8 mouse cellular contexts compared by ENCODE assay signal in the genomic region with DNA sequence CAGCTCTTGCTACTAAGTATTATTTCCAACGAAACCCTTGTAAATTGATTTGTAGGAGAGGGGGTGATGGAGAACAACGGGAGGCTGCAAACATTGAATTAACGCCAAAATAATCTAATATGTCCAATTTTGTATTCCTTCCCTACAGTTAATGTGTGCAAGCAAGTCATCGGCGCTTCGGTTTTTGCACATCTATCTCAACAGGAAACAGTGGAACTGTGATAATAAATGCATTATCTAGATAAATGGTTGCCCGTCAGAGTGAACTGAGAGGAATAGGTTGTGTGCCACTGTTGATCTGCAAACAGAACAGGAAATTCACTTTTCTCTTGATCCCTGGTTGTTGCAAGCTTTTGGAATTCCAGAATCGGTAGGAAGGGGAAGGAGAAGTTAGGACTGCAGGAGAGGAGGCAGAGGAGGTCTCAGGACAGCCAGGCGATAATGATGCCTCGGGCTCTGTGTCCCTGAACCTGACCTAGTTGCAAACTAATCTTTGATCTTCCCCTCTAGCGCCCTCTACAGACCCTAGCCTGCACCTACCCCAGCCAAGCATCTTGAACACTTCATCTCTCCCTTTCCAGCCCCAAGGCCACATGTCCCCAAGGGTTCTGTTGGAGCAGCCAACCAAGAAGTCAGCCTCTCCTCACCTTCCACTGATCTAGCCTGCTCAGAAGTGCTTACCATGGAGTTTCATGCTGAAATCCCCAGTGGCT.
A peak's percentile ranks its signal among the peaks of the same experiment; 100 is the strongest.
DNase-seq lines count a peak whose midpoint lies in the region; ATAC-seq and TF ChIP-seq lines count a peak whose summit lies in the region.

No protein-coding gene starts in this region.

- H3K4me3 ChIP-seq in forebrain, postnatal 0 days (ENCODE audit: low read depth, low read length) = no peak overlapping the region
- no peak overlapping the region for H3K4me3 ChIP-seq in forebrain, embryonic 12.5 days (replicated peaks)
- H3K4me3 ChIP-seq in spleen, adult 2 months (ENCODE audit: extremely low read depth, insufficient read depth, insufficient read length) = no peak overlapping the region
- H3K4me3 ChIP-seq in cortical plate, adult 2 months (ENCODE audit: insufficient read depth, low read length) = no peak overlapping the region
- H3K4me3 ChIP-seq in midbrain, embryonic 14.5 days (replicated peaks; ENCODE audit: low read depth, low read length) = no peak overlapping the region
- H3K4me3 ChIP-seq in midbrain, embryonic 10.5 days = no peak overlapping the region

- H3K36me3 ChIP-seq in forebrain, postnatal 0 days (ENCODE audit: insufficient read depth) = no peaks in the 10 kb centered on the region
- H3K36me3 ChIP-seq in forebrain, embryonic 12.5 days (replicated peaks) = no peaks in the 10 kb centered on the region
- H3K36me3 ChIP-seq in spleen, adult 2 months (ENCODE audit: control insufficient read depth, insufficient read depth, low read length) = no peaks in the 10 kb centered on the region
- H3K36me3 ChIP-seq in midbrain, embryonic 14.5 days (ENCODE audit: control insufficient read depth, insufficient read depth, low read length) = no peaks in the 10 kb centered on the region
- H3K36me3 ChIP-seq in midbrain, embryonic 10.5 days = no peaks in the 10 kb centered on the region

- no peaks in the 10 kb centered on the region for H3K9me3 ChIP-seq in forebrain, postnatal 0 days (ENCODE audit: low read length)
- H3K9me3 ChIP-seq in forebrain, embryonic 12.5 days = no peaks in the 10 kb centered on the region
- H3K9me3 ChIP-seq in midbrain, embryonic 14.5 days (ENCODE audit: control insufficient read depth, low read length) = no peaks in the 10 kb centered on the region
- H3K9me3 ChIP-seq in midbrain, embryonic 10.5 days (replicated peaks) = no peaks in the 10 kb centered on the region; the same call in 1 of the 2 replicates

- no peak overlapping the region for H3K27ac ChIP-seq in forebrain, postnatal 0 days (ENCODE audit: low read depth, low read length)
- H3K27ac ChIP-seq in forebrain, embryonic 12.5 days = no peak overlapping the region
- H3K27ac ChIP-seq in spleen, adult 2 months (ENCODE audit: insufficient read depth, low read length) = no peak overlapping the region
- no peak overlapping the region for H3K27ac ChIP-seq in cortical plate, adult 2 months (ENCODE audit: insufficient read depth, low read length)
- no peak overlapping the region for H3K27ac ChIP-seq in midbrain, embryonic 14.5 days (replicated peaks; ENCODE audit: low read depth, low read length)
- no peak overlapping the region for H3K27ac ChIP-seq in midbrain, embryonic 10.5 days (replicated peaks)

- H3K4me2 ChIP-seq in forebrain, postnatal 0 days (ENCODE audit: low read depth) = no peak overlapping the region
- no peak overlapping the region for H3K4me2 ChIP-seq in forebrain, embryonic 12.5 days
- no peak overlapping the region for H3K4me2 ChIP-seq in midbrain, embryonic 14.5 days (ENCODE audit: low read length)

- TF ChIP-seq CTCF in forebrain, postnatal 0 days (IDR thresholded peaks at IDR 0.05; ENCODE audit: low read depth) = peak; percentile 37
- peak; percentile 31; the same call in 1 of the 2 replicates for TF ChIP-seq CTCF in spleen, adult 2 months (IDR thresholded peaks at IDR 0.05; ENCODE audit: extremely low read depth, insufficient read depth, insufficient read length, insufficient replicate concordance)
- TF ChIP-seq CTCF in cortical plate, adult 2 months (IDR thresholded peaks at IDR 0.05; ENCODE audit: extremely low read depth, insufficient read depth, low read length) = peak; percentile 42

- H3K4me1 ChIP-seq in forebrain, postnatal 0 days (ENCODE audit: insufficient read depth) = peaks cover 7% of the 10 kb centered on the region; the same call in 1 of the 2 replicates
- H3K4me1 ChIP-seq in forebrain, embryonic 12.5 days = no peaks in the 10 kb centered on the region
- no peaks in the 10 kb centered on the region; the same call in 1 of the 2 replicates for H3K4me1 ChIP-seq in spleen, adult 2 months (ENCODE audit: control insufficient read depth, insufficient read depth, insufficient read length)
- no peaks in the 10 kb centered on the region; the same call in 1 of the 2 replicates for H3K4me1 ChIP-seq in cortical plate, adult 2 months (ENCODE audit: control insufficient read depth, insufficient read depth, low read length)
- no peaks in the 10 kb centered on the region for H3K4me1 ChIP-seq in midbrain, embryonic 14.5 days (ENCODE audit: control insufficient read depth, insufficient read depth, low read length)
- H3K4me1 ChIP-seq in midbrain, embryonic 10.5 days = no peaks in the 10 kb centered on the region

- TF ChIP-seq POLR2A in spleen, adult 2 months (IDR thresholded peaks at IDR 0.05; ENCODE audit: low read depth, low read length) = no peak
- no peak for TF ChIP-seq POLR2A in cortical plate, adult 2 months (IDR thresholded peaks at IDR 0.05; ENCODE audit: extremely low read depth, insufficient read depth, low read length)

- no peak overlapping the region for H3K9ac ChIP-seq in forebrain, postnatal 0 days
- no peak overlapping the region for H3K9ac ChIP-seq in forebrain, embryonic 12.5 days
- H3K9ac ChIP-seq in midbrain, embryonic 14.5 days (replicated peaks; ENCODE audit: low read length) = no peak overlapping the region

- no peak for ATAC-seq in forebrain, postnatal 0 days
- ATAC-seq in forebrain, embryonic 12.5 days (ENCODE audit: low FRiP score) = no peak
- no peak for ATAC-seq in midbrain, embryonic 14.5 days (ENCODE audit: low FRiP score, low TSS enrichment)

- no peaks in the 10 kb centered on the region for H3K27me3 ChIP-seq in forebrain, postnatal 0 days (ENCODE audit: insufficient read depth, low read length)
- H3K27me3 ChIP-seq in forebrain, embryonic 12.5 days = no peaks in the 10 kb centered on the region
- no peaks in the 10 kb centered on the region for H3K27me3 ChIP-seq in spleen, adult 2 months (ENCODE audit: control insufficient read depth, insufficient read depth, low read length)
- no peaks in the 10 kb centered on the region for H3K27me3 ChIP-seq in midbrain, embryonic 14.5 days (ENCODE audit: control insufficient read depth, insufficient read depth, low read length)
- no peaks in the 10 kb centered on the region for H3K27me3 ChIP-seq in midbrain, embryonic 10.5 days (ENCODE audit: low read depth, poor library complexity, severe bottlenecking)

- 69% methylated on average over 11 of the region's 11 CpGs for WGBS in forebrain, postnatal 0 days
- 67% methylated on average over 11 of the region's 11 CpGs for WGBS in forebrain, embryonic 12.5 days
- WGBS in spleen, adult 2 months = 66% methylated on average over 11 of the region's 11 CpGs
- 69% methylated on average over 11 of the region's 11 CpGs for WGBS in midbrain, embryonic 14.5 days
- 77% methylated on average over 11 of the region's 11 CpGs for WGBS in midbrain, embryonic 10.5 days

- no peak for DNase-seq in forebrain, postnatal 0 days
- peak in 1 of 2 experiments; percentile 14 for DNase-seq in spleen, adult 2 months (ENCODE audit: low read depth in 1 of 2, low spot score in 2 of 2)
- DNase-seq in spleen, adult 12 weeks (ENCODE audit: low spot score) = no peak
- DNase-seq in retina, postnatal 1 day = peak; percentile 58
- no peak for DNase-seq in midbrain, embryonic 14.5 days
- no peak for DNase-seq in midbrain, embryonic 10.5 days (ENCODE audit: low spot score)
